Mouse (Mus musculus) mature B cell (primary cell): ENCODE results near the gene Slc13a1.

Source experiments
- in situ Hi-C: fragments of 300-500 bp; cut with MboI; formaldehyde crosslinking; loops from 2 replicates; pipeline ENCODE4 v1.14.3; 2019

The Slc13a1 gene

DNA sequence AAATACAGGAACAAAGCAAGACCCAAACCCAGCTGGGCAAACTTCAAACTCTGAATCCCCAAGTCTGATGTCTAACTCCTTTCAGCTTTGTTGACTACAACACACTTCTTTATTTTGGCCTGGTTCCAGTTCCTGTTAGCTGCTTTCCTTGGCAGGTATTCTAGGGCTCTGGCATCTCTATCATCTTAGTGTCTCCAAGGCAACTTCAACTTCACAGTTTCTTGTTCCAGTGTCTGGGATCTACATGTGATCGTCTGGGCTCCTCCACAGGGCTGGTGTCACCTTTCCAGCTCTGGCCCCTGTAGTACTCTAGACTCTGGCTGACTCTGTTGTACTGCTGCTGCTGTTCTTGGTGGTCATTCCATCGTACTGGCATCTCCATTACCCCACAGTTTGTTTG, 91.8 kb downstream of the Slc13a1 start:
- in situ Hi-C loops = no loop called here

GRCm38 (mm10) chr6:24072804-24073203, 95.1 kb downstream of the Slc13a1 start:
- in situ Hi-C loops = no loop called here

- in situ Hi-C loops = no loop called here
These were observed 108.1 kb downstream of the Slc13a1 start for GRCm38 (mm10) chr6:24059754-24060153.

GRCm38 (mm10) chr6:24055086-24055485, 112.8 kb downstream of the Slc13a1 start:
- in situ Hi-C loops = no loop called here

DNA sequence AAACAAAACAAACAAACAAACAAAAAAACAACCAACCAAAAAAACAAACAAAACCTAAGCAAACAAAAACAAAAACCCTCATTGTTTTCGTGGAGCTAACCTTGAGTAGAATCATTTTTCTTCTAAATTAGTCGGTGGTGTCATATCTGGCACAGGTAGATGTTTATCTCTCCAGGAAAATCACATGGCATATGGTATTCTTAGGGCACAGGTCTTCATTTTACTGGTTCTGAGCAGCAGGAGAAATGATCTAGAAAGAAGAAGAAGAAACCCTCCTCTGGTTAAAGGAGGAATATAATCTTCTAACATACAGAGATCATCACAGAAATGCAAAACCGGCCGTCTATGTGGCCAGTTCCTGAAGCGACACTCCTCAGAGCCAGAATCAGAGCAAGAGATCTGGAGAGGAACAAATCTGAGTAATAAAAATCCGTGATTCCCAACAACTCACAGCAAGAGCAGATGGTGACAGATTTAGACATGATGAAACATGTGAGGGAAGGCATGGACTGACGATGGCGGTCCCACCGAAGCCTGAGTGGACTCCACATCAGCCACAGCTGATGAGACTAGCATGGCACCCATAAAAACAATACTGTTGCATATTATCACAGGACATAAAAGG, 113.7 kb downstream of the Slc13a1 start:
- in situ Hi-C loops = no loop called here

- in situ Hi-C loops = no loop called here
These were observed 120.7 kb downstream of the Slc13a1 start for GRCm38 (mm10) chr6:24047014-24047770.

- in situ Hi-C loops = no loop called here
These were observed 124.4 kb downstream of the Slc13a1 start for GRCm38 (mm10) chr6:24043496-24043895.
